ENCODE assay signal across 9 mouse cellular contexts in genomic region chr7:31002650-31003049, GRCm38 (mm10). TPM values are rescaled to one million over a fixed set of nuclear protein-coding genes. Genes with fewer than 3 reads are reported as not detected.
DNase-seq lines count a peak whose midpoint lies in the region; ATAC-seq and TF ChIP-seq lines count a peak whose summit lies in the region.
"Had no signal": no experiment of that assay in that cellular context is flagged by ENCODE, and none has a peak within 500 bp of the region (broad histone marks: within the 10 kb centered on the region; RNA-seq: fewer than 3 reads in every experiment).

No protein-coding gene starts in this region.

- no peak overlapping the region for H3K4me3 ChIP-seq in heart, embryonic 15.5 days
- no peak overlapping the region for H3K4me3 ChIP-seq in lung, adult 2 months (replicated peaks; ENCODE audit: extremely low read depth, low read depth, low read length)
- H3K4me3 ChIP-seq: embryonic facial prominence, embryonic 15.5 days had no signal

- H3K27ac ChIP-seq in heart, embryonic 15.5 days = 0 out of 2 replicates have a peak overlapping the region, but pooled peaks have one; percentile 7
- H3K27ac ChIP-seq: embryonic facial prominence, embryonic 15.5 days had no signal

- WGBS in heart, embryonic 15.5 days = 47% methylated on average over 8 of the region's 8 CpGs
- WGBS in lung, adult 2 months = 32% methylated on average over 8 of the region's 8 CpGs

- H3K4me1 ChIP-seq in heart, embryonic 15.5 days (replicated peaks) = peaks cover 21% of the 10 kb centered on the region
- H3K4me1 ChIP-seq in lung, adult 2 months (ENCODE audit: control insufficient read depth, insufficient read depth, low read length) = peaks cover 14% of the 10 kb centered on the region

- no peak for ATAC-seq in heart, embryonic 15.5 days (replicated peaks; ENCODE audit: insufficient number of reproducible peaks, insufficient read depth, low FRiP score, low read depth)

- H3K4me2 ChIP-seq in heart, embryonic 15.5 days = no peak overlapping the region
- H3K4me2 ChIP-seq: embryonic facial prominence, embryonic 15.5 days had no signal

- H3K36me3 ChIP-seq in heart, embryonic 15.5 days = no peaks in the 10 kb centered on the region
- H3K36me3 ChIP-seq: embryonic facial prominence, embryonic 15.5 days had no signal

- TF ChIP-seq POLR2A in lung, adult 2 months (IDR thresholded peaks at IDR 0.05; ENCODE audit: borderline replicate concordance, extremely low read depth, low read depth, low read length) = peak; percentile 70; the same call in 1 of the 2 replicates

- no peaks in the 10 kb centered on the region for H3K27me3 ChIP-seq in heart, embryonic 15.5 days
- H3K27me3 ChIP-seq: embryonic facial prominence, embryonic 15.5 days had no signal

- TF ChIP-seq CTCF in lung, adult 2 months (IDR thresholded peaks at IDR 0.05; ENCODE audit: insufficient read depth, low read length) = no peak

- no peak overlapping the region for H3K9ac ChIP-seq in heart, embryonic 15.5 days
- H3K9ac ChIP-seq: embryonic facial prominence, embryonic 15.5 days had no signal

- DNase-seq in adrenal gland, adult (ENCODE audit: inconsistent age in 2 of 2, low spot score in 1 of 2) = peak; percentile 50 to 72
- DNase-seq in adrenal gland, adult 18-20 months (ENCODE audit: low spot score in 2 of 2) = no peak
- peak; percentile 20 for DNase-seq in lung, adult 2 months
- peak; percentile 11 to 16 for DNase-seq in spleen, postnatal 14 days (ENCODE audit: low spot score in 2 of 2)
- no peak for DNase-seq in retina, postnatal 1 day
- no peak for DNase-seq in embryo, embryonic 11 days
- DNase-seq in cerebellum, adult 11-12 months = no peak

- no peaks in the 10 kb centered on the region for H3K9me3 ChIP-seq in heart, embryonic 15.5 days (replicated peaks)
- H3K9me3 ChIP-seq: embryonic facial prominence, embryonic 15.5 days had no signal

RNA-seq across cellular contexts. Expression of gene Fam187b, which starts 29.1 kb away (rescaled TPM):
- total RNA-seq in adrenal gland, adult 18-20 months (2021) = under 1 TPM; 0.61 to 0.66 TPM
- polyA plus RNA-seq in heart, embryonic 15.5 days (2015; fragmentation: Nextera tagmentation; extraction: Ambion mirVana) = 0.54 and 0.86 TPM in 2 replicates
- polyA plus RNA-seq in lung, adult 2 months (2012; rRNA removed) = 5.7 and 7.2 TPM in 2 replicates

RNA-seq across cellular contexts. Expression of gene Lsr, which starts 29.4 kb away (rescaled TPM):
- total RNA-seq in adrenal gland, adult 18-20 months (2021) = 10 to 100 TPM in 1 of 2 experiments, 1 to 10 TPM in 1; 6.8 to 19.1 TPM
- 7.0 and 18.9 TPM in 2 replicates for polyA plus RNA-seq in heart, embryonic 15.5 days (2015; fragmentation: Nextera tagmentation; extraction: Ambion mirVana)
- 93.0 and 116 TPM in 2 replicates for polyA plus RNA-seq in lung, adult 2 months (2012; rRNA removed)

RNA-seq across cellular contexts. Expression of gene Fxyd5, which starts 39.6 kb away (rescaled TPM):
- 10 to 100 TPM; 45.1 to 82.7 TPM for total RNA-seq in adrenal gland, adult 18-20 months (2021)
- 39.1 and 47.0 TPM in 2 replicates for polyA plus RNA-seq in heart, embryonic 15.5 days (2015; fragmentation: Nextera tagmentation; extraction: Ambion mirVana)
- polyA plus RNA-seq in lung, adult 2 months (2012; rRNA removed) = 156 and 178 TPM in 2 replicates

RNA-seq across cellular contexts. Expression of gene Usf2, which starts 46.0 kb away (rescaled TPM):
- 100 to 1,000 TPM; 104 to 122 TPM for total RNA-seq in adrenal gland, adult 18-20 months (2021)
- polyA plus RNA-seq in heart, embryonic 15.5 days (2015; fragmentation: Nextera tagmentation; extraction: Ambion mirVana) = 13.1 and 16.2 TPM in 2 replicates
- 122 and 190 TPM in 2 replicates for polyA plus RNA-seq in lung, adult 2 months (2012; rRNA removed)

RNA-seq across cellular contexts. Expression of gene Fxyd7, which starts 48.6 kb away (rescaled TPM):
- 1 to 10 TPM; 1.9 to 2.3 TPM for total RNA-seq in adrenal gland, adult 18-20 months (2021)
- polyA plus RNA-seq in heart, embryonic 15.5 days (2015; fragmentation: Nextera tagmentation; extraction: Ambion mirVana) = 1.1 and 2.7 TPM in 2 replicates
- 7.5 and 10.6 TPM in 2 replicates for polyA plus RNA-seq in lung, adult 2 months (2012; rRNA removed)

Comparison
In these comparisons a context has a peak if more than half of its experiments do, and no peak if none do; other contexts are left out.
1. DNase-seq: peak in adrenal gland, adult (2 of 2), lung, adult 2 months (single experiment) and spleen, postnatal 14 days (2 of 2); none in adrenal gland, adult 18-20 months (0 of 2), retina, postnatal 1 day (single experiment), embryo, embryonic 11 days (single experiment) and cerebellum, adult 11-12 months (single experiment).